Mouse (Mus musculus) lung, adult 2 months (tissue): ENCODE measurements around the gene Zfp420. TPM values are rescaled to one million over a fixed set of nuclear protein-coding genes. Genes with fewer than 3 reads are reported as not detected.

Source experiments
- DNase-seq: peaks from one replicate; pipeline ENCODE4 v3.0.0; 2022
- H3K4me1 ChIP-seq: fragments of 200-500 bp; 2 replicates; pipeline ENCODE4 v1.6.1; 2011; ENCODE audit warnings: low read length; ENCODE audit not compliant: control insufficient read depth, insufficient read depth
- H3K4me3 ChIP-seq: fragments of 200-500 bp; replicated peaks from 2 replicates; pipeline ENCODE3; 2011; ENCODE audit warnings: low read depth, mild to moderate bottlenecking, control low read depth, low read length; ENCODE audit errors: extremely low read depth
- CTCF ChIP-seq: fragments of 200-500 bp; IDR thresholded peaks from 2 replicates; pipeline ENCODE4 v1.5.1; 2011; ENCODE audit warnings: mild to moderate bottlenecking, low read length, control low read depth; ENCODE audit not compliant: insufficient read depth
- POLR2A ChIP-seq: fragments of 200-500 bp; IDR thresholded peaks from 2 replicates; pipeline ENCODE4 v1.6.1; 2011; ENCODE audit warnings: low read depth, mild to moderate bottlenecking, control low read depth, low read length, borderline replicate concordance; ENCODE audit errors: extremely low read depth
- WGBS: fragments of 180-500 bp; shearing (Covaris S2); methylation state at CpG from one replicate; pipeline ENCODE4 v1.1.7; 2018; 5-methylcytosine and 5-hydroxymethylcytosine counted together
- polyA plus RNA-seq: library from polyadenylated mRNA; depleted of rRNA; stranded (reverse); fragments of >200 nt; gene quantifications from 2 replicates; pipeline ENCODE4 v1.2.3, GENCODE M21; 2012; rRNA removed

Gene Zfp420
- polyA plus RNA-seq, 1 experiment = 1.8 TPM

DNA sequence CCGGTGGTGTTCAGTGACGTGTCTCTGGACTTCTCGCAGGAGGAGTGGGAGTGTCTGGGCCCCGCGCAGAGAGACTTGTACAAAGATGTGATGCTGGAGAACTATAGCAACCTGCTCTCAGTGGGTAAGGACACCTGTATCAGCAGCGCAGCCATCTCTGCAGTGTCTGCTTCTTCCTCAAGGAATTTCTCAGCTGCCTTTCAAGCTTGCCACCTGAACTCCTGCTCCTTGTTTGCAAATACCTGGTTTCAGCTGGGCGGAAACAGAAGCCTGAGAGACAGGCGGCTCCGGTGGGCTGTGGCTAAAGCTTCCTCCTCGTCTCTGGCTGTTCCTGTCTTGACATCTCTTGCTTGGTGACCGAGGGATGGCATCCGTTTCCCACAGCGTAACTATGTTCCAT, 52.4 kb downstream of the Zfp420 start:
- no peak for TF ChIP-seq POLR2A
- no peak for TF ChIP-seq CTCF
- Histone ChIP-seq H3K4me1 (no peaks in the 10 kb centered on the region; the same call in 1 of the 2 replicates), H3K4me3 (no peak overlapping the region)
- 92% methylated on average over 13 of the region's 13 CpGs for WGBS
- no peak for DNase-seq

DNA sequence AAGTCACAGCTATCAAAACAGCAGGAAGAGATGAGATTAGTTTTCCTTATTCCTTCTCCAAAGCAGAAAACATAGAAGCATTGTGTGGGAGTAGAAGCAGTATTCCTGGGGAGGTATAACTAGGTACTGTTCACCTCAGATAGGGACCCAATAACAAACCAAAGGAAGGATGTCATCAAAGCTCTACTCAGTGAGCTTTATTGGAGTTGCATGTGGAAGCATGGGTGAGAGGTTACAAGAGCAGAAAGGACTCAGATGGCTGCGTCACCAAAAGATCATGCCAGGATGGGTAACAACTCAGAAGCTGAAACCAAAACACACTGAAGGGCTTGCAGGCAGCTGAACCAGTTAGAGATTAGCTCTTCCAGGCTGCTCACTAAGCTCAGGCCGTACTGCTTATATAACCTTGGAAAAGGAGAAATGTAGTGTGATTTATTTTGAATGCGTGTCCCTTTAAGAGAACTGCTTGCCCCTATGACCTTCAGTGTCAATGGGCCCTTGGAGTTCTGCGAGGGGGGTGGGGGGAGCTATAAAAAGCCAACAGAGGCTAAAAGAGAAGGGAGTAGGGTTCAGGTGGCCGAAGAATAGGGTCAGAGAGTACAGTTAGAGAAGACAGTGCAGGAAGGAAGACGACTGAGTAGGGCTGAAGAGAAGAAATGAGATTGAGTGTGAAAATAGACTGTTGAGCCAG, 57.7 kb downstream of the Zfp420 start:
- H3K4me3 ChIP-seq = no peak overlapping the region
- no peak for TF ChIP-seq CTCF
- no peak for TF ChIP-seq POLR2A
- no peaks in the 10 kb centered on the region for H3K4me1 ChIP-seq
- 52% methylated on average over 6 of the region's 6 CpGs for WGBS
- no peak for DNase-seq

DNA sequence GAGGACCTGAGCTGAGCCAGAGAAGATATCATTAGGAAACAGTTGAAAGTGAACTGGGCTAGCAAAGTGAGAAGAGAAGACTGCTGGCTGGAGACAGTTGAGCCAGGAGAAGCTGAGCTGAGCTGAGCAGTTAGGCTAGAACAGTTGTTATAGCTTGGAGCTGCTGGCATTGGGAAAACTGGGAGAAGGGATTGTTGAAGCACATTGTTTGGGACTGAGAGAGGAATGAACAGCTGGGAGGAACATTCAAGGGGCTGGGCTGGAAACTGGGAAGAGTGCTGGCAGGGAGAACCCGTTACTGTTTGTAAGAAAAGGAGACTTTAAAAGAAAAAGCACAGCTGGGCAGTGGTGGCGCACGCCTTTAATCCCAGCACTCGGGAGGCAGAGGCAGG, 58.3 kb downstream of the Zfp420 start:
- H3K4me3 ChIP-seq = no peak overlapping the region
- no peak for DNase-seq
- 66% methylated on average over 4 of the region's 4 CpGs for WGBS
- H3K4me1 ChIP-seq = no peaks in the 10 kb centered on the region
- TF ChIP-seq POLR2A (no peak), CTCF (no peak)

DNA sequence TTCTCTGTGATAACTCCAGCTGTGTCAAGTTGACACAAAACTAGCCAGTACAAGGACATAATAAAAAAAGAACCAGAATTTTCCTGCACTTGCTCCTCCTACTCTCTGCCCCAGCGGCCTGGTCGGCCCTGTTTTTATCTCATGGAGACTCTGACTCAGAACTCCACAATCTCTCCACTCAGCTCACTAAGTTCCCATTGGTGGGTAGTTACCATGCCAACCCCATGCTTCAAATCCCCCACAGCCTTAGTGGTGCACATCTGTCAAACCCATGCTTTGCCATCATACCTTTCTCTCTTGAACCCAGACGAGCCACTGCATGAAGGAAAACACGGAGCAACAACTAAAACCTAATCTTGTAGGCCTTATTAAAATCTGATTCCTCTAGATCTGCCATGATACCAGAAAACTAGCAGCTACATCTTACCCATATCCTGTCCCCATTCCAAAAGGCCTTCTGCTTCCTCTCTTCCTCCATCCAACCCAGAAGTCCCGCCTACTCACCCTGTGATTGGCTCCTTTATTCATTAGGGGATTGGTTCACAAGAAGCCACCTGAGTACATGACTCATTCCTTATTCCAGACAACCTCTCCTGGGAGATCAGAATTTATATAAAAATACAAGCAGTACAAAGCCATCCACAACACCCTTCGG, 61.8 kb downstream of the Zfp420 start:
- no peak for DNase-seq
- no peak overlapping the region for H3K4me3 ChIP-seq
- no peak for TF ChIP-seq POLR2A
- TF ChIP-seq CTCF = no peak
- no peaks in the 10 kb centered on the region for H3K4me1 ChIP-seq
- 74% methylated on average over 6 of the region's 6 CpGs for WGBS

DNA sequence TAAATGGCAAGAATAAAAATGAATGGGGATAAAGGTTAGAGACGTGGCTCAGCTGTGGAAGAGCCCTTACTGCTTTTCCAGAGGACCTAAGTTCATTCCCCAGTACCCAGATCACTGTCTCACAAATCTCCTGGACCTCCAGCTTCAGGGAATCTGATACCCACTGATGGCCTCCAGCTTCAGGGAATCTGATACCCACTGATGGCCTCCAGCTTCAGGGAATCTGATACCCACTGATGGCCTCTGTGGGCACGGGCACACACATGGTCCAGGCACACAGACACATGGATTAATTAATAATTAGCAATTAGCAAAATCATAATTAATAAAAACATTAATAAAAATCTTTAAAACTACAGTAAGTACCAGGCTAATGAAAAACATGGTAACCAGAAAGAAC, 63.0 kb downstream of the Zfp420 start:
- TF ChIP-seq CTCF = no peak
- no peak for TF ChIP-seq POLR2A
- Histone ChIP-seq H3K4me1 (no peaks in the 10 kb centered on the region), H3K4me3 (no peak overlapping the region)
- WGBS = 64% methylated on average over 2 of the region's 2 CpGs
- no peak for DNase-seq

Other genes starting within 250 kb of the Zfp420 start
- gene Catsperg2, start 132.9 kb upstream of the Zfp420 start, polyA plus RNA-seq = 0.19 TPM in 1 of 2 replicates, not detected in the other
- 3.3 and 4.7 TPM in 2 replicates for gene Zfp84, start 91.4 kb upstream of the Zfp420 start, polyA plus RNA-seq
- gene Zfp30, start 76.0 kb upstream of the Zfp420 start, polyA plus RNA-seq = 1.8 and 2.0 TPM in 2 replicates
- 2.3 and 3.3 TPM in 2 replicates for gene Zfp790, start 43.9 kb upstream of the Zfp420 start, polyA plus RNA-seq
- 0.24 and 0.57 TPM in 2 replicates for gene Zfp940, start 6.3 kb upstream of the Zfp420 start, polyA plus RNA-seq
- 1.5 and 2.6 TPM in 2 replicates for gene Zfp27, start 46.6 kb downstream of the Zfp420 start, polyA plus RNA-seq
- 1.1 and 1.9 TPM in 2 replicates for gene Zfp383, start 48.2 kb downstream of the Zfp420 start, polyA plus RNA-seq
- 7.9 and 8.3 TPM in 2 replicates for gene Zfp74, start 94.1 kb downstream of the Zfp420 start, polyA plus RNA-seq
- gene Zfp568, start 124.0 kb downstream of the Zfp420 start, polyA plus RNA-seq = 5.1 and 6.1 TPM in 2 replicates
- 3.6 and 4.9 TPM in 2 replicates for gene Zfp14, start 191.4 kb downstream of the Zfp420 start, polyA plus RNA-seq
- 0.31 and 1.0 TPM in 2 replicates for gene Zfp82, start 212.9 kb downstream of the Zfp420 start, polyA plus RNA-seq
- not detected in 2 replicates for gene Gm26920, start 230.4 kb downstream of the Zfp420 start, polyA plus RNA-seq
- gene Zfp566, start 230.5 kb downstream of the Zfp420 start, polyA plus RNA-seq = 1.1 and 1.2 TPM in 2 replicates
- gene Zfp260, start 234.8 kb downstream of the Zfp420 start, polyA plus RNA-seq = 11.4 and 17.6 TPM in 2 replicates